Mouse (Mus musculus) frontal cortex, postnatal 36 days (tissue): Measurements from ENCODE around the gene Cyp2s1.

Experiments
- DNase-seq, 2 experiments: peaks; one replicate each; pipeline ENCODE4 v3.0.0; 2022; ENCODE audit warnings: low spot score in 2 of 2

Gene Cyp2s1

GRCm38 (mm10) chr7:25816241-25816919 is at the start of gene Cyp2s1:
Gene Cyp2s1, minus strand, starts transcription at chr7:25816913.
- no peak for DNase-seq

- no peak for DNase-seq
Measured at GRCm38 (mm10) chr7:25864861-25865260, 48.1 kb upstream of the Cyp2s1 start.

GRCm38 (mm10) chr7:25863756-25864155 is 47.0 kb upstream of the Cyp2s1 start:
- no peak for DNase-seq

GRCm38 (mm10) chr7:25862365-25862764 is 45.7 kb upstream of the Cyp2s1 start:
- DNase-seq = no peak

DNA sequence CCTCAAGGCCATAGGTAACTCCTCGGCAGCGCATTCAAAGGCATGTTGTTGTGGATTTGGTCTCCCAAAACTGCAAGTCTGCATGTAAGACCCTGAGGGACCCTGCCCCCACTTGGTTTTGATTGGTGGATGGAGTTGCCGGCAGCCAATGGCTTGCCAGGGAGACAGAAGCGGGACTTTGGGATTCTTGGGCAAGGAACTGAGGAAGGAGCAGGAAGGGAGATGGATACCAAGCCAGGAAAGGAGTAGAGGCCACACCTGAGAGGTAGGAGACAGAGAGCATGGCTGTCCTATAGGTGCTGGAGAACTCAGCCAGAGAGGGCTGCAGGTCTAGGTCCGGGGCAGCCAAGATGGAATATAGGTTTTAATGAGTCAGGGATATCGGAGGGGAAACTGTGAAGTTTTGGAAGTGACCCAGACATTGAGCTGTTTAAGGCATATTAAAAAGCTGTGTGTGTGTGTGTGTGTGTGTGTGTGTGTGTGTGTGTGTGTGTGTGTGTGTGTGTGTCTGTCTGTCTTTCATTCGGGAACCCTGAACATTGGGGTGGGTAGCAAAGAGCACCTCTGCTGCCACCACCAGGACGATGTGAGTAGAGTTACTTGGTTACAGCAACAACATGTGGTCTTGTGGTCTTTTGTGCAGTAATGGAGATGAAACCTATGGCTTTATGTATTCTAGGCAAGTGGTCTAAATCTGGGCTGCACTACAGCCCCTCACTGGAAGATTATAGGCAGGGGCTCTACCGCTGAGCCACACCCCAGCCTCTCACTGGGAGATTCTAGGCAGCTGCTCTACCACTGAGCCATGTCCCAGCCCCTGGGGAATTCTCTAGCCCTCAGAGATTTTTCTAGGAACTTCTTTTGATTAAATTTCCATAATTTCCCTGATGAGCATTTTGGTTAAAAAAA is 43.5 kb upstream of the Cyp2s1 start:
- DNase-seq = no peak

DNA sequence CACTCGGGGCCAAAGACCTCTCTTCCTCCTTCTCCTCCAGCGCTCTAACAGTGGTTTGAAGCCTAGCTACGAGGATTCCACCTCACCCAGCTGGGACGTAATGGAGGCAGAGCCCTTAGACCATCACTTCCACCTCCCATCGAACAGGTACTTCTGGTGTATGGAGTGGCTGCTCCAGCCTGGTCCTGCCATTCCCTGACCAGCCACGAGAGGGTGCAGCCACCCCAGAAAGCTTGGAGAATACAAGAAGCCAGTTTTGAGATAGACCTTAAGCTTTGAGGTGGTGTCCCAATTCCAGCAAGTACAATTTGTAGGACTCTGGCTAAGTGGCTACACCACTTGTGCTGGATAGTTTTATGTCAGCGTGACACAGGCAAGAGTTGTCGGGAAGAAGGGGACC is 38.4 kb upstream of the Cyp2s1 start:
- peak; percentile 53 to 56 for DNase-seq

- DNase-seq = no peak
Measured at GRCm38 (mm10) chr7:25848444-25848812, 31.7 kb upstream of the Cyp2s1 start.

DNA sequence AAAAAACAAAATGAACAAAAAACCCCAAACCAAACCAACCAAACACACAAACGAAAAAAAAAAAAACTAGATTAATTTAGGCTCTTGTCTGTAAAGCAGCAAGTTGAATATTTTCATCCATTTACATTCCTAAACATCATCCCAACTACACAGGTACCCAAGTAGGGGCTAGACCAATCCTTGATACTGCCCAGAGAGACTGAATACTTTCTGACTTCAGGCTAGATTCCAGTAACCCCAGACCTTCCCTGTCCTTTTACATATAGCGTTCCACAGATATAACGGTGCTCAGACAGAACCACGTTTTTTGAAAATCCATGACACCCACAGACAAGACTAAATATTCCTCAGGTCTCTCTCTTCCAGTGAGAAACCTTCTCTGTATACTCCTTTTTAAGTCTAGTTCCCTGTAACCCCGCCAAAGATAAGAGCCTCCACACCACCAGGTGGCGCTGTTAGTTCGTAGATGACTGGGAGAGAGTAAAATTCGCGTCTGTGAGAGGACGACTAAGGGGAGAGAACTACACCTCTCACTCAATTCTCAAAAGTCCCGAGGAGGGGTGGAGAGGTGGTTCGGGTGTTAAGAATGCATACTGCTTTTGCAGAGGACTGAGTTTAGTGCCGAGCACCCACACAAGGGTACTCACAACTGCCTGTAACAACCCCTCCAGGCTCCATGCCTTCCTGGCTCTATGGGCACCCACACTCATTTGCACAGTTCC is 31.2 kb upstream of the Cyp2s1 start:
- DNase-seq = peak; percentile 85 to 88

DNA sequence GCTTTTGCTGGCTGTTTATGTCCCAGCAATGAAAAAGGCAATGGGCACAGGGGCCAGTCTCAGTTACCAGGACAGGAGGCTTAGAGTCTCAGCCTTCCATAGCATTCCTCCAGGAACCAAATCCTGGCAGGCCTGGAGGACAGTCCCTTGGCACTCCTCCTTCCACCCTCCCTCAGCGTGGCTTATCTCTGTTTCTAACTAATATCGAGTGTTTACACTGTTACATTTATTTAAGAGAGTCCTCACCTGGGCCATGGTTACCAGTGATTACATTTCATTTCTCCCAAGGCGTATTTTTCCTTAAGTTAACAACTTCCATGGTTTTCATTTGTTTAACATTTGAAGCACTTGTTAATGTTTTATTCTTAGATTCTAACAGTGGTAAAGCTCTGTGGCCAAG is 28.2 kb upstream of the Cyp2s1 start:
- no peak for DNase-seq

DNA sequence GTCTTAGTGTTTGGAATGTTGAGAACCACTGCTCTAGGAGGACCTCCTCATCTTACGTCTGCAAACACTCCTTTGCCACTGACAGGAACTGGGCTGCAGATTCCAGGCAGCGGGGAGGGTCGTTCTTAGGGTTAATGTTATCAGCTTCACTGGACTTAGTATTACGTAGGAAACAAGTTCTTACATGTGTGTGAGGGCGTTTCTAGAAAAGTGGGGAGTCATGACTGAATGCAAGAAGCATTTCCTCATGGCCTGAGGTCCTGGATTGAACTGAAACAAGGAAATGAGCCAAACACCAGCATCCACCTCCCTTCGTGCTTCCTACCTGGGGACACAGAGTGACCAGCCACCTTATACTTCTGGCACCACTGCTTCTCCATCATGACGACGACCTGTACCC is 27.7 kb upstream of the Cyp2s1 start:
- no peak for DNase-seq

DNA sequence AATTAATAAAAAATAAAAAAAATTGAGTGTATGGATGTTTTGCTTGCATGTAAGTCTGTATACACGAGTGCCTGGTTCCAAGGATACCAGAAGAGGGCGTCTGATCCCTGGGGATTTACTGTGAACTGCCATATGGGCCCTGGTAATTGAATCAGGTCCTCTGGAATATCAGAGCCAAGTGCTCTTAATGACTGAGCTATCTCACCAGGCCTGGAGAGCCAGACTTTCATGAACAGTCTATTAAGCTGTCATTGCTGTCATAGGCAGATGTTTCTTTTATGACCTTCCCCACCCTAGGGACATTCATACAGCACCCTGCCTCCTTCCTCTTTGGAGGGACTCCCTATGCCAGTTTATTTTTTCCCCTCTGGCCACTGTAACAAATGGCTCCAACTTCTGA is 26.8 kb upstream of the Cyp2s1 start:
- no peak for DNase-seq

DNA sequence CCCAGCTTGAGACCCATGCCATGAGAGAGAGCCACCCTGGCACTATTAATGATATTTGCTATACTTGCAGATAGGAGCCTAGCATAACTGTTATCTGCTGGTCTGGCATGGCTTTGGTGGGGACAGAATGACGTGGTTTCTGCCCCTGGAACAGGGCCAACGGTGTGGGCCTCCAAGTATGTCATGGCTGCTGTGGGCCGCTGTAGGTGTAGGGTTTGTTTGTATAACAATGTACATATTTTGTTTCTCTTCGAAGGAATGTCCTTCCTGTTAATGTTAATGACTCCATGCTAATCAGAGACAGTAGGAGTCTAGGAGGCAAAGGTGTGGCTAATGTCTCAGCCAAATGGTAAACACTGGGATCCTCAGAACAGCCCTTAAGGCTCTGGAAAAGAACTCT is 24.2 kb upstream of the Cyp2s1 start:
- DNase-seq = no peak

DNA sequence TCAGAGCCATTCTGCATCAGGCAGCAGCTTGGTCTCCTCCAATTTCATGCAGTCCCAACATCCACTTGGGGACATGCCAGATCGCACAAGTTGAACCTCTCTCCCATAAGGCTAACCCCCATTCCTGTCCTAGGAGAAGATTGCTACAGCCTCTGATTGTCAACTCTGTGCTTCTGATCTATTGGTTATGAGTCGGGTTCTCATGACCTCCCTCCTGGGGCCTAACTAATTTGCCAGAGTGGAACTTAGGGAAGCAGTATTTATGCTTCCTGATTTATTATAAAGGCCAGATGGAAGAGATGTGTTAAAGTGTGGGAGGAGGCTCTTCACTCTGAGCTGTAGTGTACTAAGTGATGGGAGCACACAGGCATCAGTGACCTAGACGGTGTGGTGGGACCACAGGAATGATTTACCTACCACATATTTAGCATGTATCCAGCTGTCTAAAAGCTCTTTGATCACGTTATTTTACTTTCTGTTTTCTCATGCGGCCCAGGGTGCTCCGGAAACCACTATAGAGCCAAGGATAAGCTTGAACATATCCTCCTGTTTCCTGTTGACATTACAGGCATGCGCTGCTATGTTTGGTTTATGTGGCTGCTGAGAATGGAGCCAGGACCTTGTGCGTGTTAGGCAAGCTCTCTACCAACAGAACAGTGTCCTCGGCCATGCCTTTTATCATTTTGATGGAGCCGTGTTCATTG is 18.6 kb upstream of the Cyp2s1 start:
- no peak for DNase-seq

DNA sequence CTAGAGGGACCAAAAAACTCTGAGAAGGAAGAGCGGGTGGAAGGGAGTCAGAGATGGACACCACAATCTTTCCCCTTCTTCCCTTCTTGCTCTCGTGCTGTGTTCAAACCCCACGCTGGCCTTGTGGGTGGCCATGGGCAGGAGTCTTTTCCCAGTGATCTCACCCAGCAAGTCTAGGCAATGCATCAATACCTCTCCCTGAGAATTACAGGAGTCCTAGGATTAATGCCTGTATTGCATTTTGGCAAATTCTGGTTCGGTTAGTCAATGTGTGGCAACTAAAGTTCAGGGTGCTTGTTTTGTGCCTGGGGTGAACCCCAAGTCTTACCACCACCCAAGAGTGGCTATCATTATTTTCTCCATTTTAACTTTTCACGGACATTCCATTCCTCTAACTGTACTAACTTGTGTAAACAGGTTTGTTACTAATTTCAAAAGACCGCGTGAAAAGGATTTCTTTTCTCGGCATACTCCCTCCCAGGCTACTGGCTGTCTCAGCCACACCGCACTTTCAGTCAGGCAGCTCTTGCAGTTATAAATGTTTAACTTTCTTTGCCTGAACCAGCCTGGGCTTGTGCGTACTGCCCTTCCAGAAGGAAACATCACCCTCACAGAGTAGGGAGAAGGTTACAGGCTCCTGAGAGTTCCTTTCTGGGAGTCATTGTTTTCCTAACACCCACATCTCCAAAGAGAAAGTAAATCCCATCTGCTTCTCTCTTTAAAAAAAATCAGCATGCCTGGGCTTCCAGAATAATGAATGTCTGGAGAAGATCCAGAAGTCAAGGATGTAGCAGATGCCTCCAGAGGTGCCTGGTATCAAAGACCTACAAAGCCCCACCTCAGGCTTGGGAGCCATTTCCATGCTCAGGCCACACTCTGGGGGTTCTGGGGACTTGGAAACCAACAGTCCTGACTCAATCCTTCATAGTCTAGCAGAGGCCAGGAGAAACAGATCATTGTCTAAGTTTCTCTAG is 15.1 kb upstream of the Cyp2s1 start:
- DNase-seq = no peak

DNA sequence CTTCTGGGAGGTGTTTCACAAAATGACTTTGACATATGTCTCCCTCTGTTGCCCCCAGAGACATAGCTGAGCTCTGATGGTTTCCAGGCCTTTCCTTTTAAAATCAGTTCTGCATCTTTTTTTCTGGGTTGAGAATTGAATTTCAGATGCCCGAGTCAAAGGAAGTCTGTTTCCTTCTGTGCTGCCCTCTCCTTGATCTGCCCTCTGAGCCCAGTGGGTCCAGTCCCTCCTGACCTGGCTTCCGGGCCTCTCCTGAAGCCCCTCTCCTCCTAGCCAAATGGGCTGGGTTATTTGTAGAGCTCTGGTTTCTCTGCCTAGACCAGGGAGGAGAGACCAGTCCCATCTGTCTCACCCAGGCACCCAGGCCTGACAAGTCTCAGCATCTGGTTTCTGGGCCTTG is 13.5 kb upstream of the Cyp2s1 start:
- no peak for DNase-seq

- DNase-seq = no peak
Measured at GRCm38 (mm10) chr7:25827199-25827598, 10.5 kb upstream of the Cyp2s1 start.

DNA sequence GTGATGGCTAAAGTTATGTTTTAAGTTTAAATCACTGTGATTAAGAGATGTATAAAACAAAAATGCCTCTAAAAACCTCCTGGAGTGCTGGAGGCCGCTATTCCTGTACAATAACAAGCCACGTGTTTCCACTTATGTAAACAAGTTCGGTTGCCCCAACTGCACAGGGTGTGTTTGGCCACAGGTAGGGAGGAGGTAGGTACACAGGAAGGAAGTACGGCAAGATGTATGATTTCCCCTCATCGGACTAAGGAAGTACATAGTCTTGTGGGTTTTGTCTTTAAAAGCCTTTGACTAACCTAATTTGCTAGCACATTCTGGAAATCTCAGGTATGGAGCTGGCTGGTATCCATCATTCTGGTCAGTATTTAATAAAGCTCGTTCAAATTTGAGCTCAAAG is 9.3 kb upstream of the Cyp2s1 start:
- DNase-seq = no peak

- no peak for DNase-seq
Measured at GRCm38 (mm10) chr7:25825043-25825442, 8.3 kb upstream of the Cyp2s1 start.

DNA sequence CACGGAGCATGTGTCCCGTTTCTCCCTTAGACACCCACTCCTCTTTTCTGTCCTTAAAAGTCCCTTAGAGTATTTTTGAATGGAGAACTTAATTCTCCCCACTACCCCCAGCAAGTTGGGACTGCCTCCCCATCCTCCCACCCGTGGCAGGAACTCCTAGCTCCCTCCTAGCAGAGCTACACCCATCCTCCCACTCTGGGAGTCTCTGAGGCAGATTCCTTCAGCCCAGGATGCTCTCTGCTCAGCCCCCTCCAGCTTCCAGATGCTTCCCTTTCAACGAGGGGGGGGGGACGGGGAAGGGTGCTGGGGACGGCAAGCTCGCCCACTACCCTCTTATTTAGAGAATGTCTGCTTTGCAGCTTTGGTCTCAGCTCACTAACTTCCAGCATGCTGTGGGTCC is 1.1 kb downstream of the Cyp2s1 start:
- no peak for DNase-seq

- no peak for DNase-seq
Measured at GRCm38 (mm10) chr7:25814711-25815110, 2.0 kb downstream of the Cyp2s1 start.

DNA sequence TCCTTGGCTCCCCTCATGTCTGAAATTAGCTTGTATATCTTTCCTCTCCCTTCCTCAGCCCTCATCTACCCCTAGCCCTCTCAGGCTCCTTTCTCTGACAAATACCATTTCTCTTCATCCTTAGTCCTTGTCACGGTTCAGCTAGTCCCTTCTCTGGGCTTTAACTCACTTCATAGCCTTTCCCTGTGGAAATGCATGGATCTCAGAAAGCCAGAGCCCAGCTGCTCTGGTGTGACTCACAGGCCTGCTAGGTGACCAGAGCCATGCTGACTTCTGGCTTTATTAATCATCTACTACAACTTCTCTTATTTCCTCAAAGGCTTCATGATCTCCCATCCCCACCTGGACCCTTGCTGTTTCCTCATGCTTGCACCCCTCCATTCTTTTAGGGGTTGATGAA is 4.5 kb downstream of the Cyp2s1 start:
- no peak for DNase-seq
